Mouse (Mus musculus) G1E (cell line): ENCODE measurements around the gene Nlrc5. TPM values are rescaled to one million over a fixed set of nuclear protein-coding genes. Genes with fewer than 3 reads are reported as not detected.
A peak's percentile ranks its signal among the peaks of the same experiment; 100 is the strongest.

Experiments used
- ATAC-seq: 2 replicates; pipeline ENCODE4 v1.8.0; 2016; ENCODE audit warnings: mild to moderate bottlenecking; ENCODE audit not compliant: insufficient number of reproducible peaks, poor library complexity, low FRiP score, severe bottlenecking; ENCODE audit errors: extremely low read depth
- DNase-seq: peaks from one replicate; pipeline ENCODE4 v3.0.0; 2012; ENCODE audit warnings: low spot score
- H3K27me3 ChIP-seq: 2 replicates; pipeline ENCODE4 v1.6.1; 2012; ENCODE audit warnings: mild to moderate bottlenecking, low read length, inconsistent platforms; ENCODE audit not compliant: insufficient read depth
- H3K36me3 ChIP-seq: replicated peaks from 2 replicates; pipeline ENCODE3; 2012; ENCODE audit warnings: mild to moderate bottlenecking, inconsistent platforms
- H3K4me1 ChIP-seq: 2 replicates; pipeline ENCODE4 v1.6.1; 2012; ENCODE audit warnings: low read depth, low read length, inconsistent platforms, mixed read lengths; ENCODE audit not compliant: insufficient read depth
- H3K4me3 ChIP-seq: 2 replicates; pipeline ENCODE4 v1.5.1; 2012; ENCODE audit warnings: low read depth, mild to moderate bottlenecking, inconsistent platforms, low read length, moderate library complexity, mixed read lengths
- H3K9me3 ChIP-seq: replicated peaks from 2 replicates; pipeline ENCODE4 v1.6.1; 2012; ENCODE audit warnings: inconsistent platforms
- CTCF ChIP-seq: IDR thresholded peaks from 2 replicates; pipeline ENCODE4 v1.5.1; 2012; ENCODE audit warnings: low read depth, low read length, inconsistent platforms, mixed read lengths
- GATA1 ChIP-seq: IDR thresholded peaks from 2 replicates; pipeline ENCODE4 v1.6.1; 2012; ENCODE audit warnings: borderline replicate concordance, low read length, inconsistent platforms, mixed read lengths
- GATA2 ChIP-seq: IDR thresholded peaks from 2 replicates; pipeline ENCODE4 v1.6.1; 2012; ENCODE audit warnings: low read depth, low read length, inconsistent platforms, borderline replicate concordance
- POLR2AphosphoS5 ChIP-seq: IDR thresholded peaks from 2 replicates; pipeline ENCODE4 v1.6.1; 2012; ENCODE audit warnings: low read depth, low read length, inconsistent platforms; ENCODE audit not compliant: insufficient replicate concordance
- TAL1 ChIP-seq: conservative IDR thresholded peaks from 2 replicates; pipeline ENCODE4 v1.6.1; 2012; ENCODE audit warnings: low read depth, low read length, inconsistent platforms, mixed read lengths
- polyA plus RNA-seq: library from polyadenylated mRNA; stranded (reverse); fragments of >175 nt; gene quantifications from 2 replicates; pipeline ENCODE4 v1.2.3, GENCODE M21; 2012
- total RNA-seq, 2 experiments: library from RNA; stranded (forward) in 1 of 2; stranded (reverse) in 1 of 2; fragments of 200-1000 nt in 1 of 2; fragments of >200 nt in 1 of 2; fragmentation: Nextera tagmentation in 1 of 2; gene quantifications; 2 replicates each; pipeline ENCODE4 v1.2.3; 2014 to 2017

The Nlrc5 gene
- total and polyA plus RNA-seq, 3 experiments = 0.02 to 1.2 TPM; not detected in 1

- Histone ChIP-seq H3K4me3 (peak overlapping the region; percentile 11; the same call in 1 of the 2 replicates), H3K36me3 (no peaks in the 10 kb centered on the region), H3K27me3 (peaks cover 17% of the 10 kb centered on the region), H3K9me3 (no peaks in the 10 kb centered on the region), H3K4me1 (peaks cover 40% of the 10 kb centered on the region)
- TF ChIP-seq CTCF (no peak), POLR2AphosphoS5 (no peak), TAL1 (peak; percentile 73)
- ATAC-seq (peak; percentile 76), DNase-seq (peak; percentile 29)
These were observed 81.5 kb downstream of the Nlrc5 start for GRCm38 (mm10) chr8:94515430-94516208.

GRCm38 (mm10) chr8:94516209-94516593 is 82.0 kb downstream of the Nlrc5 start:
- Histone ChIP-seq H3K4me3 (peak overlapping the region; percentile 9; the same call in 1 of the 2 replicates), H3K4me1 (peaks cover 40% of the 10 kb centered on the region), H3K36me3 (no peaks in the 10 kb centered on the region), H3K27me3 (peaks cover 15% of the 10 kb centered on the region), H3K9me3 (no peaks in the 10 kb centered on the region)
- ATAC-seq = peak; percentile 58; the same call in 1 of the 2 replicates
- TF ChIP-seq TAL1 (no peak), CTCF (no peak), POLR2AphosphoS5 (no peak), GATA1 (no peak), GATA2 (no peak)
- DNase-seq = no peak

GRCm38 (mm10) chr8:94516766-94517165 is 82.6 kb downstream of the Nlrc5 start:
- no peaks in the 10 kb centered on the region for H3K36me3 ChIP-seq

GRCm38 (mm10) chr8:94518331-94518730 is 84.2 kb downstream of the Nlrc5 start:
- Histone ChIP-seq H3K27me3 (peaks cover 28% of the 10 kb centered on the region), H3K4me3 (no peak overlapping the region), H3K4me1 (peaks cover 40% of the 10 kb centered on the region), H3K9me3 (no peaks in the 10 kb centered on the region), H3K36me3 (no peaks in the 10 kb centered on the region)
- no peak for ATAC-seq
- TF ChIP-seq GATA2 = no peak
- no peak for TF ChIP-seq TAL1
- TF ChIP-seq CTCF = no peak
- TF ChIP-seq POLR2AphosphoS5 = no peak
- no peak for TF ChIP-seq GATA1
- no peak for DNase-seq

More at GRCm38 (mm10) chr8:94516766-94517165, 82.6 kb downstream of the Nlrc5 start:
- H3K9me3 ChIP-seq = no peaks in the 10 kb centered on the region
- no peak for DNase-seq
- H3K4me1 ChIP-seq = peaks cover 40% of the 10 kb centered on the region
- no peak for ATAC-seq
- TF ChIP-seq POLR2AphosphoS5 (no peak), TAL1 (no peak), GATA2 (no peak), GATA1 (no peak), CTCF (no peak)
- no peak overlapping the region; the same call in 1 of the 2 replicates for H3K4me3 ChIP-seq
- H3K27me3 ChIP-seq = peaks cover 20% of the 10 kb centered on the region

GRCm38 (mm10) chr8:94519021-94519420 is 84.9 kb downstream of the Nlrc5 start:
- peaks cover 36% of the 10 kb centered on the region for H3K4me1 ChIP-seq
- ATAC-seq = no peak
- no peak for DNase-seq
- H3K27me3 ChIP-seq = peaks cover 28% of the 10 kb centered on the region
- TF ChIP-seq POLR2AphosphoS5 = no peak
- TF ChIP-seq GATA1 = no peak
- TF ChIP-seq GATA2 = no peak
- no peak for TF ChIP-seq TAL1
- TF ChIP-seq CTCF = no peak
- H3K9me3 ChIP-seq = no peaks in the 10 kb centered on the region
- no peak overlapping the region for H3K4me3 ChIP-seq
- no peaks in the 10 kb centered on the region for H3K36me3 ChIP-seq

GRCm38 (mm10) chr8:94521481-94521880 is 87.3 kb downstream of the Nlrc5 start:
- H3K9me3 ChIP-seq = no peaks in the 10 kb centered on the region
- ATAC-seq (no peak), DNase-seq (no peak)
- H3K36me3 ChIP-seq = no peaks in the 10 kb centered on the region
- peaks cover 17% of the 10 kb centered on the region for H3K4me1 ChIP-seq
- no peak overlapping the region for H3K4me3 ChIP-seq
- peaks cover 48% of the 10 kb centered on the region for H3K27me3 ChIP-seq
- TF ChIP-seq TAL1 = no peak
- TF ChIP-seq GATA2 = no peak
- no peak for TF ChIP-seq CTCF
